Mouse (Mus musculus) myocyte (in vitro differentiated cells): ENCODE data around the gene Caln1. TPM values are rescaled to one million over a fixed set of nuclear protein-coding genes. Genes with fewer than 3 reads are reported as not detected.

ENCODE experiments used
- H3K27me3 ChIP-seq: one replicate; pipeline ENCODE4 v1.6.1; 2011; ENCODE audit not compliant: control insufficient read depth, insufficient read depth, insufficient read length
- H3K36me3 ChIP-seq: one replicate; pipeline ENCODE4 v1.6.1; 2011; ENCODE audit not compliant: control insufficient read depth, insufficient read depth
- H3K4me2 ChIP-seq: one replicate; pipeline ENCODE4 v1.6.1; 2011; ENCODE audit warnings: low read depth, control low read depth
- H3K4me3 ChIP-seq: one replicate; pipeline ENCODE4 v1.5.1; 2011; ENCODE audit warnings: mild to moderate bottlenecking, control low read depth, moderate library complexity
- H3K79me2 ChIP-seq: one replicate; pipeline ENCODE4 v1.6.1; 2011; ENCODE audit not compliant: control insufficient read depth, insufficient read depth
- H3ac ChIP-seq: one replicate; pipeline ENCODE4 v1.6.1; 2011; ENCODE audit not compliant: control insufficient read depth, insufficient read length
- CEBPB ChIP-seq: IDR thresholded peaks from 2 replicates; pipeline ENCODE4 v1.6.1; 2011; ENCODE audit warnings: mild to moderate bottlenecking, moderate library complexity; ENCODE audit not compliant: poor library complexity, insufficient read depth, severe bottlenecking
- E2F4 ChIP-seq: IDR thresholded peaks from one replicate; pipeline ENCODE4 v1.6.1; 2011; ENCODE audit warnings: mild to moderate bottlenecking, control low read depth, moderate library complexity; ENCODE audit not compliant: insufficient read depth
- MAX ChIP-seq: IDR thresholded peaks from one replicate; pipeline ENCODE4 v1.6.1; 2011; ENCODE audit warnings: low read depth, mild to moderate bottlenecking, control low read depth
- MYOD1 ChIP-seq, 3 experiments: IDR thresholded peaks; one replicate each; pipeline ENCODE4 v1.6.1; 2011; ENCODE audit warnings: control low read depth in 2 of 3, low read depth in 2 of 3, mild to moderate bottlenecking in 2 of 3, moderate library complexity in 1 of 3; ENCODE audit not compliant: insufficient read length in 2 of 3, control insufficient read depth in 1 of 3
- MYOG ChIP-seq, 3 experiments: IDR thresholded peaks; one replicate each; pipeline ENCODE4 v1.6.1; 2011; ENCODE audit warnings: control low read depth in 2 of 3, low read depth in 2 of 3, mild to moderate bottlenecking in 2 of 3; ENCODE audit not compliant: insufficient read length in 2 of 3, control insufficient read depth in 1 of 3, insufficient read depth in 1 of 3
- POLR2A ChIP-seq: IDR thresholded peaks from one replicate; pipeline ENCODE4 v1.6.1; 2011; ENCODE audit warnings: low read depth, mild to moderate bottlenecking, control low read depth, moderate library complexity; ENCODE audit not compliant: insufficient read length
- POLR2AphosphoS2 ChIP-seq: IDR thresholded peaks from one replicate; pipeline ENCODE4 v1.6.1; 2011; ENCODE audit warnings: low read depth, control low read depth; ENCODE audit not compliant: insufficient read length
- REST ChIP-seq: IDR thresholded peaks from one replicate; pipeline ENCODE4 v1.6.1; 2011; ENCODE audit warnings: mild to moderate bottlenecking, control low read depth, moderate library complexity; ENCODE audit not compliant: insufficient read depth, insufficient read length
- SRF ChIP-seq: IDR thresholded peaks from one replicate; pipeline ENCODE4 v1.6.1; 2011; ENCODE audit warnings: low read depth; ENCODE audit not compliant: control insufficient read depth, insufficient read length
- TCF12 ChIP-seq: IDR thresholded peaks from one replicate; pipeline ENCODE4 v1.6.1; 2011; ENCODE audit warnings: mild to moderate bottlenecking, control low read depth; ENCODE audit not compliant: poor library complexity, insufficient read depth, severe bottlenecking
- TCF3 ChIP-seq: IDR thresholded peaks from one replicate; pipeline ENCODE4 v1.6.1; 2011; ENCODE audit warnings: low read depth, control low read depth; ENCODE audit not compliant: insufficient read length
- USF1 ChIP-seq: IDR thresholded peaks from one replicate; pipeline ENCODE4 v1.6.1; 2011; ENCODE audit warnings: low read depth, mild to moderate bottlenecking, control low read depth, moderate library complexity
- polyA plus RNA-seq: library from polyadenylated mRNA; unstranded; fragments of >200 nt; fragmentation: generic; extraction: Trizol; gene quantifications from one replicate; pipeline ENCODE4 v1.2.1, GENCODE M21; 2012; ENCODE audit warnings: missing spikeins

Gene Caln1
- polyA plus RNA-seq, 1 experiment: not detected

DNA sequence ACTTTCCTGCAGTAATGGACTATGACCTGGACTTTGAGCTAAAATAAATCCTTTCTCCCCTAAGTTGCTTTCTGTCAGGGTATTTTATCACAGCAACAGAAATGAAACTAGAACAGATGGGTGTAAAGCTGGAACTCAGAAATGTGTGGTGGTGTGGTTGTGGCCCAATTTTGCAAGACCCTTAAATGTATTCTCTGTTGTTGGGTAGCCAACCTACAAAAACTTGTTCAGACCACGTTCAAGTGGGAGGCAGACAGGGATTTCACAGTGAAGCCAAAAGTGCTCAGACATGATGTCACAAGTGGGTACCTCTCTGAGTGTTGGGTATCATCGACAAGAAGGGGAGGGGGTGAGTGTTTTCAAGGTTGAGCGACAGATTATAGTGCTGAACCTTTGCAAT lies 214.8 kb downstream of the Caln1 start:
- Histone ChIP-seq H3K4me2 (no peak overlapping the region), H3K27me3 (no peaks in the 10 kb centered on the region), H3K79me2 (no peaks in the 10 kb centered on the region), H3K36me3 (no peaks in the 10 kb centered on the region), H3ac (no peak overlapping the region), H3K4me3 (no peak overlapping the region)
- no peak for TF ChIP-seq E2F4
- TF ChIP-seq REST: no peak
- no peak for TF ChIP-seq POLR2AphosphoS2
- no peak for TF ChIP-seq SRF
- TF ChIP-seq CEBPB: no peak
- no peak for TF ChIP-seq POLR2A

DNA sequence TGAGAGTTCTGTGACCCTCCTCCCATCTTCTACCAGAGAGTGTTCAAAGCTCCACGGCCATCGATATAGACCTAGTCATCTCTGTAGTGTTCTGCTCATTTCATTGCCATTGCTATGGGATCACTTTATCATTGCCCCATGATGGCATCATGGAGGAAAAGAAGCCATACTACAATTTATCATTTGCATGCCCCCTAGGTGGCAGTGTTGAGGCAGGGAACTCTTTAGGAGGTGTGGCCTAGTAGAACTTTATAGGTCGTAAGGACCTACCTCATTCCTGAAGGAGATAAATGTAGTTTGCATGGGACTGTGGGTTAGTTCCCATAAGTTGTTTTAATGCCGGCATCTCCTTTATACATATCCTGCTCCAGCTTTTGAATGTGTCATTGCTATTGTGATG lies 217.0 kb downstream of the Caln1 start:
- Histone ChIP-seq H3ac (no peak overlapping the region), H3K4me2 (no peak overlapping the region), H3K4me3 (no peak overlapping the region), H3K79me2 (no peaks in the 10 kb centered on the region), H3K36me3 (no peaks in the 10 kb centered on the region), H3K27me3 (no peaks in the 10 kb centered on the region)
- TF ChIP-seq TCF3 (no peak), MAX (no peak), MYOG (IDR thresholded peaks at IDR 0.05; ENCODE audit: control insufficient read depth in 1 of 3, insufficient read depth in 1 of 3, insufficient read length in 2 of 3, low read depth in 2 of 3) (no peak), MYOD1 (IDR thresholded peaks at IDR 0.05; ENCODE audit: control insufficient read depth in 1 of 3, insufficient read length in 2 of 3, low read depth in 2 of 3) (no peak), REST (no peak)

DNA sequence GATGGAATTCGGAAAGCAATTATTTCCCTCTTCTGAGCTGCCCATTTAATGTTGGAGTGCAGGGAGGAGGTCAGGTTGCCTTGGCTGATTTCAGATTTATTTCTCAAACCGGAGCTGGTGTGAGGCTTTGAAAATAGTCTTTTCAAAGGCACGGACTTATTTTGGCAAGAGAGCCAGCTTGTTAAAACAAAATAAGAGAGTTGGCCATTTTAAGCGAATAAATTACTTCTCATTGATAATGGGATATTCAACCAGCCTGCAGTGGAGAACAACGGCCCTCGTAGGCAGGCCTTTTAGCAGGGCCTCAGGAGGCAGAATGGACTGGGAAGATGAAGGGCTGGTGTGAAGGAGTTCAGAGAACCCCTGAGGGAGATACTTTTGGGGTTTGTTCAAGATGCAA lies 227.3 kb downstream of the Caln1 start:
- no peak overlapping the region for H3K4me2 ChIP-seq
- TF ChIP-seq TCF12: no peak
- TF ChIP-seq POLR2A: no peak
- no peak for TF ChIP-seq SRF
- no peak for TF ChIP-seq CEBPB
- TF ChIP-seq MYOD1 (IDR thresholded peaks at IDR 0.05; ENCODE audit: control insufficient read depth in 1 of 3, insufficient read length in 2 of 3, low read depth in 2 of 3): no peak
- TF ChIP-seq TCF3: no peak
- TF ChIP-seq MAX: no peak
- TF ChIP-seq USF1: no peak
- TF ChIP-seq MYOG (IDR thresholded peaks at IDR 0.05; ENCODE audit: control insufficient read depth in 1 of 3, insufficient read depth in 1 of 3, insufficient read length in 2 of 3, low read depth in 2 of 3): no peak
- no peak for TF ChIP-seq REST
- no peak for TF ChIP-seq POLR2AphosphoS2
- TF ChIP-seq E2F4: no peak
- no peaks in the 10 kb centered on the region for H3K79me2 ChIP-seq
- H3K27me3 ChIP-seq: no peaks in the 10 kb centered on the region
- no peaks in the 10 kb centered on the region for H3K36me3 ChIP-seq
- H3K4me3 ChIP-seq: no peak overlapping the region
- H3ac ChIP-seq: no peak overlapping the region

DNA sequence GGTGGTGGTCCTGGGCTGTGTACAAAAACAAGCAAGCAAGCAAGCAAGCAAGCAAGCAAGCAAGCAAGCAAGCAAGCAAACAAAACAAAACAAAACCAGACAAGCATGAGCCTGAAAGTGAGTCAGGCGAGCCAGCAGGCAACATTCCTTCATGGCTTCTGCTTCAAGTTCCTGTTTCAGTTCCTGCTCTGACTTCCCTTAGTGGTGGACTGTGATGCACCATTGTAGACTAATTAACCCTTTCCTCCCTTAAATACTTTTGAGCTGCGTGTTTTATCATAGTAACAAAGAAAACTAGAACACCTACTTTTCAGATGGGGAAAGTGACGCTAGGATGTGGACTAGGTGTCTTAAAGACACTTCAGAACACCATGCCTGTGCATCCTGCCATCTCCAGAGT lies 244.4 kb downstream of the Caln1 start:
- Histone ChIP-seq H3ac (no peak overlapping the region), H3K4me3 (no peak overlapping the region), H3K27me3 (no peaks in the 10 kb centered on the region), H3K4me2 (no peak overlapping the region), H3K36me3 (no peaks in the 10 kb centered on the region), H3K79me2 (no peaks in the 10 kb centered on the region)
- no peak for TF ChIP-seq POLR2A
- no peak for TF ChIP-seq TCF3
- TF ChIP-seq MAX: no peak
- TF ChIP-seq TCF12: no peak
- no peak for TF ChIP-seq CEBPB
- TF ChIP-seq USF1: no peak
- no peak for TF ChIP-seq REST
- TF ChIP-seq POLR2AphosphoS2: no peak
- TF ChIP-seq E2F4: no peak
- no peak for TF ChIP-seq MYOG (IDR thresholded peaks at IDR 0.05; ENCODE audit: control insufficient read depth in 1 of 3, insufficient read depth in 1 of 3, insufficient read length in 2 of 3, low read depth in 2 of 3)
- TF ChIP-seq MYOD1 (IDR thresholded peaks at IDR 0.05; ENCODE audit: control insufficient read depth in 1 of 3, insufficient read length in 2 of 3, low read depth in 2 of 3): no peak
- no peak for TF ChIP-seq SRF

DNA sequence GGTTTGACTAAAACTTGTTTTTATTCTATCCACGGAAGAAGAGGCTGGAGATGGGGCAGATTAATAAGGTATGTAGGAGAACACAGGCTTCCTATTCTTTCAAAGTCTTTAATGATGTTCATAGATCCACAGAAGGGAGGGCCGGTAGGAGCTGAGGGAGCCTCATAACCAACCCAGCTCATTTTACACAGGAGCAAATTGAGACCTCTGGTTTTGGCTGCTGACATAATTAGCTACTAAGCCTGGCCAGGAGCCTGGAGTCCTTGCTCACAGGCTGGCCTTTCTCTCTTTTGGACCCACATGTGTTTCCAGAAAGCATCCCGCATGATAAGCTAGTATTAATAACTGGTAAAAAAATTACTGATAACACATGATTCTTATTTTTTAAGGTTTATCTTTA lies 245.0 kb downstream of the Caln1 start:
- no peaks in the 10 kb centered on the region for H3K79me2 ChIP-seq
- no peak overlapping the region for H3K4me2 ChIP-seq
- H3K27me3 ChIP-seq: no peaks in the 10 kb centered on the region
- H3K4me3 ChIP-seq: no peak overlapping the region
- H3K36me3 ChIP-seq: no peaks in the 10 kb centered on the region
- no peak overlapping the region for H3ac ChIP-seq
- no peak for TF ChIP-seq POLR2AphosphoS2

DNA sequence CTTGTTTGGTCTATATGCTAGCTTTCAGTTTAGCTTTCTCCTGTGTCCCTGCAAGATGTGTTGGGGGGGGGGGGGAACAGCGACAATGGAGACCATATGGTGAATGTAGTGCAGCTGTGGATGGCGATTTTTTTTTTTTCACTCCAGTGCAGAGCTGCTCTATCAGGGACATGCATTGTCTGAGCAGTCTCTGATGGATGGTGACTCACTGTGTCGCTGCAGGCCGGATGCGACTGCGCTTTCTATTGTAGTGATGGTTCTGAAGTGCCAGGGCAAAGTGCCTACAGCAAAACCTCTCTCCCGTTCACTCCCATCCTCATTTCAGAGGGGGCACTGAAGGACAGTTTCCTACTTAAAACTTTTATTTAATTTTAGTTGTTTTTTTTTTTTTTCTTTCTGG lies 250.8 kb downstream of the Caln1 start:
- Histone ChIP-seq H3K27me3 (no peaks in the 10 kb centered on the region), H3K4me3 (no peak overlapping the region), H3ac (no peak overlapping the region), H3K79me2 (no peaks in the 10 kb centered on the region), H3K4me2 (no peak overlapping the region), H3K36me3 (no peaks in the 10 kb centered on the region)
- TF ChIP-seq POLR2AphosphoS2 (no peak), TCF3 (no peak), E2F4 (no peak), MAX (no peak), REST (no peak), USF1 (no peak), MYOD1 (IDR thresholded peaks at IDR 0.05; ENCODE audit: control insufficient read depth in 1 of 3, insufficient read length in 2 of 3, low read depth in 2 of 3) (no peak), POLR2A (no peak), TCF12 (no peak), CEBPB (no peak), SRF (no peak), MYOG (IDR thresholded peaks at IDR 0.05; ENCODE audit: control insufficient read depth in 1 of 3, insufficient read depth in 1 of 3, insufficient read length in 2 of 3, low read depth in 2 of 3) (no peak)
